Mouse (Mus musculus): ENCODE results near the gene Mad2l2. TPM values are rescaled to one million over a fixed set of nuclear protein-coding genes. Genes with fewer than 3 reads are reported as not detected.

Gene Mad2l2
- 44.0 TPM for polyA plus RNA-seq (2017; shearing (Covaris generic))

GRCm38 (mm10) chr4:148130133-148130532 is at the start of gene Mad2l2:
Gene Mad2l2, plus strand, starts transcription at chr4:148130384.

GRCm38 (mm10) chr4:148087907-148088527 is 42.2 kb upstream of the Mad2l2 start, which contains the start of gene Agtrap:
Gene Agtrap, minus strand, starts transcription at chr4:148088031.

GRCm38 (mm10) chr4:148130561-148131413 is 603 bp downstream of the Mad2l2 start, which contains the start of gene Draxin:
Gene Draxin, minus strand, starts transcription at chr4:148130698.

GRCm38 (mm10) chr4:148151267-148152168 is 21.3 kb downstream of the Mad2l2 start, which contains the start of gene Fbxo6:
Gene Fbxo6, minus strand, starts transcription at chr4:148152140.

GRCm38 (mm10) chr4:148160436-148161390 is 30.5 kb downstream of the Mad2l2 start, which contains the start of the genes Fbxo44 and Fbxo2:
Gene Fbxo44, minus strand, starts transcription at chr4:148160482.
Gene Fbxo2, plus strand, starts transcription at chr4:148160621.

Other genes starting within 250 kb of the Mad2l2 start
- 51.4 TPM for gene Mfn2, start 225.7 kb upstream of the Mad2l2 start, polyA plus RNA-seq (2017; shearing (Covaris generic))
- gene Plod1, start 193.6 kb upstream of the Mad2l2 start, polyA plus RNA-seq (2017; shearing (Covaris generic)) = 10.1 TPM
- gene 2510039O18Rik, start 189.5 kb upstream of the Mad2l2 start, polyA plus RNA-seq (2017; shearing (Covaris generic)) = 2.8 TPM
- gene Nppb, start 144.6 kb upstream of the Mad2l2 start, polyA plus RNA-seq (2017; shearing (Covaris generic)) = not detected
- not detected for gene Nppa, start 129.7 kb upstream of the Mad2l2 start, polyA plus RNA-seq (2017; shearing (Covaris generic))
- gene Clcn6, start 91.6 kb upstream of the Mad2l2 start, polyA plus RNA-seq (2017; shearing (Covaris generic)) = 7.8 TPM
- 23.0 TPM for gene Mthfr, start 91.3 kb upstream of the Mad2l2 start, polyA plus RNA-seq (2017; shearing (Covaris generic))
- gene Agtrap, start 42.4 kb upstream of the Mad2l2 start, polyA plus RNA-seq (2017; shearing (Covaris generic)) = 26.2 TPM
- gene Draxin, start 314 bp downstream of the Mad2l2 start, polyA plus RNA-seq (2017; shearing (Covaris generic)) = not detected
- gene Fbxo6, start 21.8 kb downstream of the Mad2l2 start, polyA plus RNA-seq (2017; shearing (Covaris generic)) = 45.7 TPM
- 3.1 TPM for gene Fbxo44, start 30.1 kb downstream of the Mad2l2 start, polyA plus RNA-seq (2017; shearing (Covaris generic))
- not detected for gene Fbxo2, start 30.2 kb downstream of the Mad2l2 start, polyA plus RNA-seq (2017; shearing (Covaris generic))
- gene Disp3, start 157.6 kb downstream of the Mad2l2 start, polyA plus RNA-seq (2017; shearing (Covaris generic)) = not detected

All from activated CD4-positive, CD25-positive, alpha-beta regulatory T cell, adult 9 weeks (primary cell).